Mouse (Mus musculus): ENCODE measurements around the gene Faim.

Faim gene

GRCm38 (mm10) chr9:98985800-98986475 lies at the start of gene Faim:
Faim (plus strand) TSS chr9:98986373.
- peak; percentile 99 to 100 for DNase-seq (ENCODE audit: low spot score in 2 of 2)

GRCm38 (mm10) chr9:98939290-98939689 lies 46.9 kb upstream of the Faim start:
- DNase-seq (ENCODE audit: low spot score in 2 of 2): no peak

- peak in 1 of 2 experiments; percentile 14 for DNase-seq (ENCODE audit: low spot score in 2 of 2)
These were observed 33.8 kb upstream of the Faim start for GRCm38 (mm10) chr9:98952171-98953050.

GRCm38 (mm10) chr9:98953291-98953690 lies 32.9 kb upstream of the Faim start:
- DNase-seq (ENCODE audit: low spot score in 2 of 2): peak in 1 of 2 experiments; percentile 6

GRCm38 (mm10) chr9:98953830-98954229 lies 32.3 kb upstream of the Faim start:
- no peak for DNase-seq (ENCODE audit: low spot score in 2 of 2)

- no peak for DNase-seq (ENCODE audit: low spot score in 2 of 2)
These were observed 31.6 kb upstream of the Faim start for GRCm38 (mm10) chr9:98954391-98955102.

- DNase-seq (ENCODE audit: low spot score in 2 of 2): peak in 1 of 2 experiments; percentile 15
These were observed 31.0 kb upstream of the Faim start, which contains the start of gene Foxl2 for GRCm38 (mm10) chr9:98955103-98955715. Foxl2 (plus strand) TSS chr9:98955288.

GRCm38 (mm10) chr9:98955716-98956224 lies 30.4 kb upstream of the Faim start:
- DNase-seq (ENCODE audit: low spot score in 2 of 2): peak in 1 of 2 experiments; percentile 16

GRCm38 (mm10) chr9:98956591-98957381 lies 29.4 kb upstream of the Faim start:
- DNase-seq (ENCODE audit: low spot score in 2 of 2): peak in 1 of 2 experiments; percentile 15

GRCm38 (mm10) chr9:98957751-98958351 lies 28.3 kb upstream of the Faim start:
- no peak for DNase-seq (ENCODE audit: low spot score in 2 of 2)

- DNase-seq (ENCODE audit: low spot score in 2 of 2): no peak
These were observed 27.5 kb upstream of the Faim start for GRCm38 (mm10) chr9:98958628-98959027.

GRCm38 (mm10) chr9:98959851-98960250 lies 26.3 kb upstream of the Faim start:
- DNase-seq (ENCODE audit: low spot score in 2 of 2): no peak

- no peak for DNase-seq (ENCODE audit: low spot score in 2 of 2)
These were observed 25.8 kb upstream of the Faim start for GRCm38 (mm10) chr9:98960348-98960747.

GRCm38 (mm10) chr9:98961591-98962477 lies 24.3 kb upstream of the Faim start:
- DNase-seq (ENCODE audit: low spot score in 2 of 2): no peak

GRCm38 (mm10) chr9:98962478-98963142 lies 23.6 kb upstream of the Faim start:
- no peak for DNase-seq (ENCODE audit: low spot score in 2 of 2)

GRCm38 (mm10) chr9:98963661-98964060 lies 22.5 kb upstream of the Faim start:
- DNase-seq (ENCODE audit: low spot score in 2 of 2): no peak

GRCm38 (mm10) chr9:98965084-98965483 lies 21.1 kb upstream of the Faim start:
- peak in 1 of 2 experiments; percentile 38 for DNase-seq (ENCODE audit: low spot score in 2 of 2)

- DNase-seq (ENCODE audit: low spot score in 2 of 2): no peak
These were observed 13.1 kb upstream of the Faim start for GRCm38 (mm10) chr9:98973101-98973521.

- no peak for DNase-seq (ENCODE audit: low spot score in 2 of 2)
These were observed 12.6 kb upstream of the Faim start for GRCm38 (mm10) chr9:98973561-98973960.
